Mouse (Mus musculus) megakaryocyte-erythroid progenitor cell, adult 5 weeks (primary cell): ENCODE data around the gene Svs6. TPM values are rescaled to one million over a fixed set of nuclear protein-coding genes. Genes with fewer than 3 reads are reported as not detected.

Source experiments
- polyA plus RNA-seq: library from polyadenylated mRNA; stranded (reverse); fragments of >175 nt; gene quantifications from 2 replicates; pipeline ENCODE4 v1.2.3, GENCODE M21; 2012

Gene Svs6
- not detected in 2 replicates for polyA plus RNA-seq

GRCm38 (mm10) chr2:164316451-164316850 lies at the start of gene Svs6:
TSS of gene Svs6 (plus strand) at chr2:164316751.

GRCm38 (mm10) chr2:164278359-164278758 lies 38.2 kb upstream of the Svs6 start, which contains the start of gene Svs4:
TSS of gene Svs4 (minus strand) at chr2:164278459.

GRCm38 (mm10) chr2:164288968-164289367 lies 27.6 kb upstream of the Svs6 start, which contains the start of gene Svs3a:
TSS of gene Svs3a (plus strand) at chr2:164289268.

GRCm38 (mm10) chr2:164332440-164332839 lies 15.9 kb downstream of the Svs6 start, which contains the start of gene Svs5:
TSS of gene Svs5 (plus strand) at chr2:164332740.

Other genes with a start within 250 kb of the Svs6 start
- 49.8 and 66.3 TPM in 2 replicates for gene Stk4, start 246.4 kb upstream of the Svs6 start, polyA plus RNA-seq
- gene Tomm34, start 245.6 kb upstream of the Svs6 start, polyA plus RNA-seq: 67.0 and 88.1 TPM in 2 replicates
- 0.45 and 0.82 TPM in 2 replicates for gene Kcns1, start 145.6 kb upstream of the Svs6 start, polyA plus RNA-seq
- gene Wfdc5, start 134.0 kb upstream of the Svs6 start, polyA plus RNA-seq: not detected in 2 replicates
- gene Wfdc12, start 126.1 kb upstream of the Svs6 start, polyA plus RNA-seq: not detected in 2 replicates
- not detected in 2 replicates for gene Wfdc15a, start 116.6 kb upstream of the Svs6 start, polyA plus RNA-seq
- not detected in 2 replicates for gene Wfdc15b, start 95.1 kb upstream of the Svs6 start, polyA plus RNA-seq
- gene Svs2, start 78.3 kb upstream of the Svs6 start, polyA plus RNA-seq: not detected in 2 replicates
- not detected in 2 replicates for gene Svs3b, start 60.1 kb upstream of the Svs6 start, polyA plus RNA-seq
- gene Svs4, start 38.3 kb upstream of the Svs6 start, polyA plus RNA-seq: not detected in 2 replicates
- gene Svs3a, start 27.5 kb upstream of the Svs6 start, polyA plus RNA-seq: not detected in 2 replicates
- gene Svs5, start 16.0 kb downstream of the Svs6 start, polyA plus RNA-seq: not detected in 2 replicates
- gene Slpi, start 72.3 kb downstream of the Svs6 start, polyA plus RNA-seq: 23.0 and 53.6 TPM in 2 replicates
- not detected in 2 replicates for gene Rbpjl, start 86.4 kb downstream of the Svs6 start, polyA plus RNA-seq
- 0.04 TPM in 1 of 2 replicates, not detected in the other for gene Matn4, start 88.4 kb downstream of the Svs6 start, polyA plus RNA-seq
- gene Sdc4, start 127.1 kb downstream of the Svs6 start, polyA plus RNA-seq: 2.3 and 2.6 TPM in 2 replicates
- gene Sys1, start 140.2 kb downstream of the Svs6 start, polyA plus RNA-seq: 121 and 142 TPM in 2 replicates
- 1.2 and 2.3 TPM in 2 replicates for gene Gm20458, start 144.2 kb downstream of the Svs6 start, polyA plus RNA-seq
- not detected in 2 replicates for gene Trp53tg5, start 157.0 kb downstream of the Svs6 start, polyA plus RNA-seq
- 0.61 and 1.8 TPM in 2 replicates for gene Dbndd2, start 169.4 kb downstream of the Svs6 start, polyA plus RNA-seq
- 231 and 267 TPM in 2 replicates for gene Pigt, start 180.8 kb downstream of the Svs6 start, polyA plus RNA-seq
- gene Wfdc2, start 245.7 kb downstream of the Svs6 start, polyA plus RNA-seq: 0.11 TPM in 1 of 2 replicates, not detected in the other